25 mouse cellular contexts compared by ENCODE assay signal in genomic region chr12:105469026-105469425, GRCm38 (mm10). TPM values are rescaled to one million over a fixed set of nuclear protein-coding genes. Genes with fewer than 3 reads are reported as not detected.
DNase-seq lines count a peak whose midpoint lies in the region; ATAC-seq and TF ChIP-seq lines count a peak whose summit lies in the region.
"Had no signal": no experiment of that assay in that cellular context is flagged by ENCODE, and none has a peak within 500 bp of the region (broad histone marks: within the 10 kb centered on the region; RNA-seq: fewer than 3 reads in every experiment).

No protein-coding gene starts in this region.

- no peak for TF ChIP-seq EP300 in lung, postnatal 0 days (IDR thresholded peaks at IDR 0.05)

- H3K4me2 ChIP-seq in hindbrain, embryonic 14.5 days (replicated peaks): no peak overlapping the region
- H3K4me2 ChIP-seq in lung, embryonic 14.5 days: no peak overlapping the region
- H3K4me2 ChIP-seq in lung, postnatal 0 days (replicated peaks; ENCODE audit: low read depth, low read length): no peak overlapping the region
- no peak overlapping the region for H3K4me2 ChIP-seq in hindbrain, embryonic 16.5 days (ENCODE audit: low read length)
- no peak overlapping the region for H3K4me2 ChIP-seq in neural tube, embryonic 14.5 days (ENCODE audit: low read depth, low read length)
- H3K4me2 ChIP-seq: embryonic facial prominence, embryonic 13.5 days; heart, embryonic 11.5 days; liver, embryonic 12.5 days; midbrain, embryonic 13.5 days had no signal

- no peak for ATAC-seq in hindbrain, embryonic 14.5 days (ENCODE audit: low FRiP score)
- 0 out of 2 replicates have a peak, but pooled peaks have one; percentile 9 for ATAC-seq in lung, embryonic 14.5 days (ENCODE audit: insufficient read depth)
- ATAC-seq in lung, postnatal 0 days: no peak
- no peak for ATAC-seq in hindbrain, embryonic 16.5 days
- no peak for ATAC-seq in neural tube, embryonic 14.5 days (ENCODE audit: low read depth)
- ATAC-seq: activated CD4-positive, CD25-positive, alpha-beta regulatory T cell, adult 4 months; forebrain, embryonic 14.5 days; intestine, postnatal 0 days; liver, embryonic 12.5 days; midbrain, embryonic 13.5 days had no signal

- no peak for DNase-seq in hindbrain, embryonic 10.5 days (ENCODE audit: low spot score)
- DNase-seq in hindbrain, embryonic 14.5 days (ENCODE audit: low spot score): no peak
- no peak for DNase-seq in lung, embryonic 14.5 days
- no peak for DNase-seq in lung, postnatal 0 days (ENCODE audit: low spot score)
- no peak for DNase-seq in T-cell, adult 2 months (ENCODE audit: low spot score)
- DNase-seq: adrenal gland, adult 8-10 months; cerebellum, adult 9-10 months; gastrocnemius, postnatal 10 days; heart, adult 11 months; layer of hippocampus, adult 9-11 months; lung, adult 18-20 months; right cerebral cortex, postnatal 25 days; spleen, adult 18-20 months had no signal

- peaks cover 35% of the 10 kb centered on the region for H3K4me1 ChIP-seq in hindbrain, embryonic 10.5 days (replicated peaks)
- peaks cover 36% of the 10 kb centered on the region for H3K4me1 ChIP-seq in hindbrain, embryonic 14.5 days (replicated peaks; ENCODE audit: control insufficient read depth, insufficient read depth, low read length)
- peaks cover 16% of the 10 kb centered on the region for H3K4me1 ChIP-seq in lung, embryonic 14.5 days (ENCODE audit: insufficient read depth)
- H3K4me1 ChIP-seq in lung, postnatal 0 days (ENCODE audit: insufficient read depth, low read depth, low read length): no peaks in the 10 kb centered on the region
- H3K4me1 ChIP-seq in hindbrain, embryonic 16.5 days (ENCODE audit: control insufficient read depth, insufficient read depth, low read depth, low read length): peaks cover 27% of the 10 kb centered on the region
- peaks cover 22% of the 10 kb centered on the region; the same call in 1 of the 2 replicates for H3K4me1 ChIP-seq in neural tube, embryonic 14.5 days (ENCODE audit: control insufficient read depth, insufficient read depth, low read length)

- H3K4me3 ChIP-seq in hindbrain, embryonic 10.5 days: no peak overlapping the region
- H3K4me3 ChIP-seq in hindbrain, embryonic 14.5 days (replicated peaks; ENCODE audit: low read length): no peak overlapping the region
- no peak overlapping the region for H3K4me3 ChIP-seq in lung, embryonic 14.5 days (ENCODE audit: low read depth, low read length)
- no peak overlapping the region for H3K4me3 ChIP-seq in lung, postnatal 0 days (ENCODE audit: low read depth, low read length)
- H3K4me3 ChIP-seq in hindbrain, embryonic 16.5 days (ENCODE audit: low read length): no peak overlapping the region
- H3K4me3 ChIP-seq in neural tube, embryonic 14.5 days (ENCODE audit: low read depth, low read length): no peak overlapping the region
- H3K4me3 ChIP-seq: embryonic facial prominence, embryonic 13.5 days; erythroblast, embryonic 14.5 days; left cerebral cortex, adult 2 months; liver, embryonic 12.5 days; midbrain, embryonic 13.5 days had no signal

- no peak for TF ChIP-seq CTCF in lung, embryonic 14.5 days (IDR thresholded peaks at IDR 0.05; ENCODE audit: low read depth)
- no peak for TF ChIP-seq CTCF in lung, postnatal 0 days (IDR thresholded peaks at IDR 0.05)

- no peaks in the 10 kb centered on the region for H3K9me3 ChIP-seq in hindbrain, embryonic 10.5 days
- no peaks in the 10 kb centered on the region for H3K9me3 ChIP-seq in hindbrain, embryonic 14.5 days (ENCODE audit: control insufficient read depth, low read length)
- no peaks in the 10 kb centered on the region for H3K9me3 ChIP-seq in lung, embryonic 14.5 days (ENCODE audit: low read depth, low read length)
- no peaks in the 10 kb centered on the region for H3K9me3 ChIP-seq in lung, postnatal 0 days (ENCODE audit: low read length)
- no peaks in the 10 kb centered on the region for H3K9me3 ChIP-seq in hindbrain, embryonic 16.5 days (ENCODE audit: control insufficient read depth, low read length)
- H3K9me3 ChIP-seq in neural tube, embryonic 14.5 days (ENCODE audit: control insufficient read depth, low read length): no peaks in the 10 kb centered on the region
- H3K9me3 ChIP-seq: embryonic facial prominence, embryonic 13.5 days; liver, embryonic 12.5 days; midbrain, embryonic 13.5 days had no signal

- H3K9ac ChIP-seq in hindbrain, embryonic 14.5 days: no peak overlapping the region
- H3K9ac ChIP-seq in lung, embryonic 14.5 days: no peak overlapping the region
- no peak overlapping the region for H3K9ac ChIP-seq in lung, postnatal 0 days (replicated peaks; ENCODE audit: low read depth)
- no peak overlapping the region for H3K9ac ChIP-seq in hindbrain, embryonic 16.5 days (ENCODE audit: low read depth, low read length)
- H3K9ac ChIP-seq in neural tube, embryonic 14.5 days (replicated peaks; ENCODE audit: low read depth, low read length): no peak overlapping the region
- H3K9ac ChIP-seq: liver, embryonic 12.5 days had no signal

- H3K27ac ChIP-seq in hindbrain, embryonic 10.5 days: peak overlapping the region; percentile 82
- no peak overlapping the region; the same call in 1 of the 2 replicates for H3K27ac ChIP-seq in hindbrain, embryonic 14.5 days
- H3K27ac ChIP-seq in lung, embryonic 14.5 days (ENCODE audit: low read depth): no peak overlapping the region
- no peak overlapping the region for H3K27ac ChIP-seq in lung, postnatal 0 days (ENCODE audit: low read length)
- peak overlapping the region; percentile 78; the same call in 1 of the 2 replicates for H3K27ac ChIP-seq in hindbrain, embryonic 16.5 days (ENCODE audit: low read depth, low read length)
- peak overlapping the region; percentile 44; the same call in 1 of the 2 replicates for H3K27ac ChIP-seq in neural tube, embryonic 14.5 days (ENCODE audit: low read depth, low read length)
- H3K27ac ChIP-seq: left cerebral cortex, adult 2 months; liver, embryonic 12.5 days had no signal

- H3K36me3 ChIP-seq in hindbrain, embryonic 10.5 days: peaks cover 12% of the 10 kb centered on the region; the same call in 1 of the 2 replicates
- H3K36me3 ChIP-seq in hindbrain, embryonic 14.5 days (replicated peaks; ENCODE audit: control insufficient read depth, insufficient read depth): 0 out of 2 replicates have a peak, but pooled peaks cover 12% of the 10 kb centered on the region
- no peaks in the 10 kb centered on the region for H3K36me3 ChIP-seq in lung, embryonic 14.5 days (ENCODE audit: insufficient read depth)
- H3K36me3 ChIP-seq in lung, postnatal 0 days (ENCODE audit: insufficient read depth, low read length): no peaks in the 10 kb centered on the region
- peaks cover 2% of the 10 kb centered on the region; the same call in 1 of the 2 replicates for H3K36me3 ChIP-seq in hindbrain, embryonic 16.5 days (ENCODE audit: control insufficient read depth, insufficient read depth, low read length)
- H3K36me3 ChIP-seq in neural tube, embryonic 14.5 days (ENCODE audit: control insufficient read depth, insufficient read depth, low read length): peaks cover 11% of the 10 kb centered on the region; the same call in 1 of the 2 replicates
- H3K36me3 ChIP-seq: liver, embryonic 12.5 days had no signal

- no peaks in the 10 kb centered on the region for H3K27me3 ChIP-seq in hindbrain, embryonic 10.5 days (ENCODE audit: insufficient read depth, poor library complexity, severe bottlenecking)
- H3K27me3 ChIP-seq in hindbrain, embryonic 14.5 days (ENCODE audit: control insufficient read depth, insufficient read depth, low read length): no peaks in the 10 kb centered on the region
- no peaks in the 10 kb centered on the region for H3K27me3 ChIP-seq in lung, embryonic 14.5 days (ENCODE audit: insufficient read depth, low read length)
- no peaks in the 10 kb centered on the region for H3K27me3 ChIP-seq in lung, postnatal 0 days (replicated peaks; ENCODE audit: insufficient read depth, low read length)
- H3K27me3 ChIP-seq in hindbrain, embryonic 16.5 days (replicated peaks; ENCODE audit: control insufficient read depth, insufficient read depth, low read length): no peaks in the 10 kb centered on the region
- no peaks in the 10 kb centered on the region for H3K27me3 ChIP-seq in neural tube, embryonic 14.5 days (ENCODE audit: control insufficient read depth, insufficient read depth, low read length)
- H3K27me3 ChIP-seq: embryonic facial prominence, embryonic 13.5 days; liver, embryonic 12.5 days; midbrain, embryonic 13.5 days had no signal

- 83% methylated on average over 8 of the region's 8 CpGs for WGBS in hindbrain, embryonic 10.5 days
- 70% methylated on average over 8 of the region's 8 CpGs for WGBS in hindbrain, embryonic 14.5 days
- 54% methylated on average over 8 of the region's 8 CpGs for WGBS in lung, embryonic 14.5 days
- WGBS in lung, postnatal 0 days: 54% methylated on average over 8 of the region's 8 CpGs
- 68% methylated on average over 8 of the region's 8 CpGs for WGBS in hindbrain, embryonic 16.5 days
- WGBS in neural tube, embryonic 14.5 days: 66% methylated on average over 8 of the region's 8 CpGs

RNA-seq across cellular contexts. Expression of gene D430019H16Rik, which starts 15.4 kb away (rescaled TPM):
- 2.6 and 3.8 TPM in 2 replicates for polyA plus RNA-seq in hindbrain, embryonic 10.5 days (2016; fragmentation: Nextera tagmentation; extraction: Ambion mirVana)
- polyA plus RNA-seq in hindbrain, embryonic 14.5 days (2014; fragmentation: Nextera tagmentation; extraction: Ambion mirVana): 18.8 and 22.2 TPM in 2 replicates
- 2.3 and 3.0 TPM in 2 replicates for polyA plus RNA-seq in lung, embryonic 14.5 days (2014; fragmentation: Nextera tagmentation; extraction: Ambion mirVana)
- 0.54 and 0.67 TPM in 2 replicates for polyA plus RNA-seq in lung, postnatal 0 days (2015; fragmentation: Nextera tagmentation; extraction: Ambion mirVana)
- polyA plus RNA-seq in hindbrain, embryonic 16.5 days (2015; fragmentation: Nextera tagmentation; extraction: Ambion mirVana): 10.8 and 12.3 TPM in 2 replicates
- polyA plus RNA-seq in neural tube, embryonic 14.5 days (2014; fragmentation: Nextera tagmentation; extraction: Ambion mirVana): 20.2 and 30.4 TPM in 2 replicates
- polyA plus RNA-seq: C2C12; erythroblast, embryonic 14.5 days had no signal

Comparison
In these comparisons a context has a peak if more than half of its experiments do, and no peak if none do; other contexts are left out.
1. H3K27ac ChIP-seq: peak in hindbrain, embryonic 10.5 days (single experiment), hindbrain, embryonic 16.5 days (single experiment) and neural tube, embryonic 14.5 days (single experiment); none in hindbrain, embryonic 14.5 days (single experiment), lung, embryonic 14.5 days (single experiment) and lung, postnatal 0 days (single experiment).